Mouse (Mus musculus) 3T3-L1 (cell line): Measurements from ENCODE around the gene R3hdm2.
A peak's percentile ranks its signal among the peaks of the same experiment; 100 is the strongest.

Experiments used
- DNase-seq: peaks from one replicate; pipeline ENCODE4 v3.0.0-alpha.2; 2015; ENCODE audit warnings: low read depth, low spot score

Gene R3hdm2

GRCm38 (mm10) chr10:127422047-127422446 is 41.9 kb downstream of the R3hdm2 start:
- DNase-seq: peak; percentile 64

GRCm38 (mm10) chr10:127425794-127426193 is 45.7 kb downstream of the R3hdm2 start:
- DNase-seq: no peak

GRCm38 (mm10) chr10:127426670-127427069 is 46.5 kb downstream of the R3hdm2 start:
- DNase-seq: peak; percentile 37

- no peak for DNase-seq
Observed at GRCm38 (mm10) chr10:127427107-127427506, 47.0 kb downstream of the R3hdm2 start.

GRCm38 (mm10) chr10:127427987-127428386 is 47.9 kb downstream of the R3hdm2 start:
- no peak for DNase-seq

GRCm38 (mm10) chr10:127429538-127429937 is 49.4 kb downstream of the R3hdm2 start:
- peak; percentile 44 for DNase-seq

GRCm38 (mm10) chr10:127432466-127432865 is 52.3 kb downstream of the R3hdm2 start:
- DNase-seq: no peak

- no peak for DNase-seq
Observed at GRCm38 (mm10) chr10:127437354-127438113, 57.4 kb downstream of the R3hdm2 start.

GRCm38 (mm10) chr10:127453701-127454100 is 73.6 kb downstream of the R3hdm2 start:
- no peak for DNase-seq

GRCm38 (mm10) chr10:127462411-127463096 is 82.4 kb downstream of the R3hdm2 start:
- DNase-seq: no peak

- DNase-seq: no peak
Observed at GRCm38 (mm10) chr10:127471281-127471988, 91.3 kb downstream of the R3hdm2 start.

- no peak for DNase-seq
Observed at GRCm38 (mm10) chr10:127472722-127473121, 92.6 kb downstream of the R3hdm2 start.

- no peak for DNase-seq
Observed at GRCm38 (mm10) chr10:127475175-127475574, 95.0 kb downstream of the R3hdm2 start.

GRCm38 (mm10) chr10:127476541-127476940 is 96.4 kb downstream of the R3hdm2 start:
- DNase-seq: no peak

- no peak for DNase-seq
Observed at GRCm38 (mm10) chr10:127477301-127477700, 97.2 kb downstream of the R3hdm2 start.

- peak; percentile 87 for DNase-seq
Observed at GRCm38 (mm10) chr10:127479131-127479530, 99.0 kb downstream of the R3hdm2 start.

GRCm38 (mm10) chr10:127480833-127481813 is 101.0 kb downstream of the R3hdm2 start:
- DNase-seq: peak; percentile 94

GRCm38 (mm10) chr10:127485235-127485634 is 105.1 kb downstream of the R3hdm2 start:
- peak; percentile 62 for DNase-seq

- no peak for DNase-seq
Observed at GRCm38 (mm10) chr10:127488856-127489255, 108.7 kb downstream of the R3hdm2 start.

- DNase-seq: no peak
Observed at GRCm38 (mm10) chr10:127490160-127491127, 110.3 kb downstream of the R3hdm2 start.
